Mouse (Mus musculus) hindbrain, embryonic 16.5 days (tissue): ENCODE data around the gene Cspg4. TPM values are rescaled to one million over a fixed set of nuclear protein-coding genes. Genes with fewer than 3 reads are reported as not detected.

Experiments
- ATAC-seq: fragments of 200-750 bp; cut with Nextera tagmentation; 2 replicates; pipeline ENCODE4 v1.8.0; 2017; ENCODE audit warnings: moderate TSS enrichment, moderate library complexity
- H3K27ac ChIP-seq: fragments of 300-500 bp; sonication (generic); 2 replicates; pipeline ENCODE4 v1.5.1; 2014; ENCODE audit warnings: low read depth, mild to moderate bottlenecking, control low read depth, low read length, moderate library complexity
- H3K27me3 ChIP-seq: fragments of 300-500 bp; sonication (generic); replicated peaks from 2 replicates; pipeline ENCODE4 v1.6.1; 2014; ENCODE audit warnings: low read length; ENCODE audit not compliant: control insufficient read depth, insufficient read depth
- H3K36me3 ChIP-seq: fragments of 300-500 bp; sonication (generic); 2 replicates; pipeline ENCODE4 v1.6.1; 2014; ENCODE audit warnings: mild to moderate bottlenecking, low read length, moderate library complexity, mixed read lengths; ENCODE audit not compliant: control insufficient read depth, insufficient read depth
- H3K4me1 ChIP-seq: fragments of 300-500 bp; sonication (generic); 2 replicates; pipeline ENCODE4 v1.6.1; 2014; ENCODE audit warnings: low read depth, low read length; ENCODE audit not compliant: control insufficient read depth, insufficient read depth
- H3K4me2 ChIP-seq: fragments of 300-500 bp; sonication (generic); 2 replicates; pipeline ENCODE4 v1.6.1; 2014; ENCODE audit warnings: mild to moderate bottlenecking, low read length, control low read depth, moderate library complexity
- H3K4me3 ChIP-seq: fragments of 300-500 bp; sonication (generic); 2 replicates; pipeline ENCODE4 v1.5.1; 2014; ENCODE audit warnings: mild to moderate bottlenecking, low read length, control low read depth, moderate library complexity
- H3K9ac ChIP-seq: fragments of 300-500 bp; sonication (generic); 2 replicates; pipeline ENCODE4 v1.6.1; 2014; ENCODE audit warnings: low read depth, mild to moderate bottlenecking, control low read depth, low read length, moderate library complexity
- H3K9me3 ChIP-seq: fragments of 300-500 bp; sonication (generic); 2 replicates; pipeline ENCODE4 v1.6.1; 2014; ENCODE audit warnings: mild to moderate bottlenecking, low read length, moderate library complexity; ENCODE audit not compliant: control insufficient read depth
- WGBS: fragments of 180-500 bp; shearing (Covaris S2); extraction: QIAGEN DNeasy Blood & Tissue Kit; methylation state at CpG from one replicate; pipeline ENCODE4 v1.1.7; 2014; 5-methylcytosine and 5-hydroxymethylcytosine counted together
- polyA plus RNA-seq: library from polyadenylated mRNA; unstranded; fragments of >200 nt; fragmentation: Nextera tagmentation; extraction: Ambion mirVana; gene quantifications from 2 replicates; pipeline ENCODE4 v1.2.1, GENCODE M21; 2015

The Cspg4 gene
- polyA plus RNA-seq, 1 experiment from 2014 or later: 10.8 TPM

DNA sequence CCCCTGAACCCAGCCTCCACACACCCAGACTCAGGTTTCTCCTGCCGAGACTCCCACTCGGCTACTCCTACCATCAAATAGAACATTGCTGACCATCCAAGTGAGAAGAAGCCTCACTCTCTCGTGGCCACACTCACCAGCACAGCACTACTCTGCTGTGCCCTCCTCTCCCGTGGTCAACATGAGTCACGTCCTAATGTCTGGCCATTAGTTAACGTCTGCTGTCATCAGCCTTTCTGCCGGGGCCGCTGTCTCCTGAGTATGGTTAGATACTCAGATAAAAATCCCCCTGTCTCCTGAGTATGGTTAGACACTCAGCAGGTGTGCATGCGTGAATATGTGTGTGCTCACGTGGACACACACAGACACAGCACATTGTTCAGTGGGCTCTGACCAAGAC lies 5.9 kb downstream of the Cspg4 start:
- 77% methylated on average over 10 of the region's 10 CpGs for WGBS
- Histone ChIP-seq H3K4me3 (no peak overlapping the region), H3K9ac (no peak overlapping the region), H3K4me1 (peaks cover 9% of the 10 kb centered on the region), H3K27me3 (peaks cover 4% of the 10 kb centered on the region; the same call in 1 of the 2 replicates), H3K27ac (no peak overlapping the region), H3K9me3 (no peaks in the 10 kb centered on the region), H3K36me3 (no peaks in the 10 kb centered on the region), H3K4me2 (no peak overlapping the region)
- ATAC-seq: no peak

GRCm38 (mm10) chr9:56871191-56871590 lies 6.4 kb downstream of the Cspg4 start:
- no peak for ATAC-seq
- H3K36me3 ChIP-seq: no peaks in the 10 kb centered on the region
- H3K4me2 ChIP-seq: no peak overlapping the region
- H3K9me3 ChIP-seq: no peaks in the 10 kb centered on the region
- WGBS: 40% methylated on average over 5 of the region's 5 CpGs
- no peak overlapping the region for H3K9ac ChIP-seq
- H3K4me3 ChIP-seq: no peak overlapping the region
- H3K4me1 ChIP-seq: peaks cover 9% of the 10 kb centered on the region
- H3K27me3 ChIP-seq: no peaks in the 10 kb centered on the region
- no peak overlapping the region for H3K27ac ChIP-seq

DNA sequence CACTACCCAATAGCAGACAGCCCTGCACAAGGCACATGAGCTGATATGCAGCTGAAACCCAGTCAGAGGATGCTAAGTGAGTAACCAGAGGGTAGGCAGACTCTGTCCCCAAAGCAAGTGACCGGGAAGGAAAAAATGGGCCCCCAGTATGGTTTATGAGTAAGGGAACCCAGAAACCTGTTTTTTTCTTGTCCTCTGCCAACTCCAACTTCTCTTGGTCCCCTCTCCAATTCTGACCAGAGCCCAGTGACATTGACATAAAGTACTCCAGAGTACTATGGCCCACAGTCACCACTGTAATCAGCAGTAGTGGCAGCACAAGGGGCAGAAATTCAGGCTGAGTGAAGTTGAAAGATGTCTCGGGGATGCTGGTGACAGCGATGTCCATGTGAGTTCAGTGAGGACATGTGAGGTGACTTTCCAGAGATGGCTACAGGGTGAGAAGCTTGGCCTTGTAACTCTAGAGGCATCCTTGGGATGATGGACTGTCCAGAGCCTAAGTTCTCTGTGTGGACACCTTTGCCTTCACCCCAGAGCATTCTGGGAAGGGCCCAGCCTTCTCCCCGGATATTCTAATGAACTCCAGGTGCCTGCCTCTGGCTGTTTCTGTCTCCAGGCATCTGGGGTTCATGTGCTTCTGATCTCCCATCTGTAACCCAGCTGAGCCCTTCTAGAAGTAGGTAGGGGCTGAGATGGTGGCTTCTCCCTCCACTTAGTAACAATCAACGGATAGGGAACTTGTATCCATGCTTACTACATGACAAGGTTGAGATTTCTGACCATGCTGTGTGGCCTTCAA lies 7.5 kb downstream of the Cspg4 start:
- no peak for ATAC-seq
- WGBS: 86% methylated on average over 5 of the region's 5 CpGs
- Histone ChIP-seq H3K4me2 (no peak overlapping the region), H3K36me3 (no peaks in the 10 kb centered on the region), H3K4me3 (no peak overlapping the region), H3K27me3 (no peaks in the 10 kb centered on the region), H3K4me1 (peaks cover 15% of the 10 kb centered on the region), H3K9me3 (no peaks in the 10 kb centered on the region), H3K27ac (no peak overlapping the region), H3K9ac (no peak overlapping the region)

DNA sequence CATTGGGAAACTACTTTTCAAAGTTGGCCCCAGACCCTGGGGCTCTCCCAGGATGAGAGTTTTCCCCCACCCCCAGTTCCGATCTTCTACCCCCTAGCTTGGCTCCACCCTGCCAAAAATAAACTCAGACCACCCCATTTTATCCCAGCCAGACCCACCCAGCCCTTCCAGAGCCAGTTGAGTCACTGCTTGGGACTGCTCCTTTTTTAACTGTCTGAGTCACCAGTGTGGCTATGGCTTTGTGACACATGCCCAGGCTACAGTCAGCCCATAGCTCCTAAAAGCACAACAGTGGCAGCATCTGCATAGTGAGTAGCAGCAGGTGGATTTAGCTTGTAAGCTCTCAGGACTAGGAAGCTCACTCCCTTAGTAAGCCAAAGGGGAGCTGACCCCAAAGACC lies 8.3 kb downstream of the Cspg4 start:
- ATAC-seq: no peak
- WGBS: 63% methylated on average over 1 of the region's 1 CpGs
- Histone ChIP-seq H3K9ac (no peak overlapping the region), H3K27ac (no peak overlapping the region), H3K36me3 (no peaks in the 10 kb centered on the region), H3K4me2 (no peak overlapping the region), H3K4me3 (no peak overlapping the region), H3K27me3 (no peaks in the 10 kb centered on the region), H3K4me1 (peaks cover 14% of the 10 kb centered on the region), H3K9me3 (no peaks in the 10 kb centered on the region)

DNA sequence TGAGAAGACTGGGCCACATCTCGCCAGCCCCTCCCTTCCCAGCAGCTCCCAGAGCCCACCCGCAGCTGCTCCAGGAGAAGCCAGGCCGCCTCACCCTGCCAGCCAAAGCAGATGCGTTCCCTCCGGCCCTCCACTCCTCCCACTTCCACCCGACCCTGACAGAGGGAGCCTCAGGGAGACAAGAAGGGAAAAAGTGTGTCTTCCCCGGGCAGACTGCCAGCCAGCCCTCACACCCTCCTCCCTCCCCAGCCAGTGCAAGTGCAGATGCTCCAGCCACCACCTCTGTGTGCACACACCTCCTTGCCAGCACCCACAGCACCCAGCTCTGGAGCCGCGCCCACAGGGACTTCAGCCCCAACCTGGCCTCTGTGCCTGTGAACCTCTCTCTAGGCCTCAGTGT lies 12.0 kb downstream of the Cspg4 start:
- Histone ChIP-seq H3K9me3 (no peaks in the 10 kb centered on the region), H3K4me1 (peaks cover 6% of the 10 kb centered on the region), H3K36me3 (no peaks in the 10 kb centered on the region), H3K4me3 (no peak overlapping the region), H3K4me2 (no peak overlapping the region), H3K27ac (no peak overlapping the region), H3K9ac (no peak overlapping the region), H3K27me3 (no peaks in the 10 kb centered on the region)
- peak; percentile 29; the same call in 1 of the 2 replicates for ATAC-seq
- WGBS: 36% methylated on average over 9 of the region's 9 CpGs

- ATAC-seq: no peak
- no peak overlapping the region for H3K4me2 ChIP-seq
- no peak overlapping the region for H3K27ac ChIP-seq
- peaks cover 6% of the 10 kb centered on the region for H3K4me1 ChIP-seq
- no peak overlapping the region for H3K4me3 ChIP-seq
- no peaks in the 10 kb centered on the region for H3K27me3 ChIP-seq
- no peaks in the 10 kb centered on the region for H3K9me3 ChIP-seq
- 85% methylated on average over 5 of the region's 5 CpGs for WGBS
- no peak overlapping the region for H3K9ac ChIP-seq
- H3K36me3 ChIP-seq: no peaks in the 10 kb centered on the region
Measured at GRCm38 (mm10) chr9:56877284-56877683, 12.5 kb downstream of the Cspg4 start.

GRCm38 (mm10) chr9:56880790-56881189 lies 16.0 kb downstream of the Cspg4 start:
- H3K27ac ChIP-seq: no peak overlapping the region
- H3K4me3 ChIP-seq: no peak overlapping the region
- no peaks in the 10 kb centered on the region for H3K9me3 ChIP-seq
- H3K4me1 ChIP-seq: peaks cover 6% of the 10 kb centered on the region
- no peaks in the 10 kb centered on the region for H3K36me3 ChIP-seq
- ATAC-seq: peak; percentile 65
- H3K27me3 ChIP-seq: no peaks in the 10 kb centered on the region
- 70% methylated on average over 9 of the region's 9 CpGs for WGBS
- no peak overlapping the region for H3K4me2 ChIP-seq
- no peak overlapping the region for H3K9ac ChIP-seq

DNA sequence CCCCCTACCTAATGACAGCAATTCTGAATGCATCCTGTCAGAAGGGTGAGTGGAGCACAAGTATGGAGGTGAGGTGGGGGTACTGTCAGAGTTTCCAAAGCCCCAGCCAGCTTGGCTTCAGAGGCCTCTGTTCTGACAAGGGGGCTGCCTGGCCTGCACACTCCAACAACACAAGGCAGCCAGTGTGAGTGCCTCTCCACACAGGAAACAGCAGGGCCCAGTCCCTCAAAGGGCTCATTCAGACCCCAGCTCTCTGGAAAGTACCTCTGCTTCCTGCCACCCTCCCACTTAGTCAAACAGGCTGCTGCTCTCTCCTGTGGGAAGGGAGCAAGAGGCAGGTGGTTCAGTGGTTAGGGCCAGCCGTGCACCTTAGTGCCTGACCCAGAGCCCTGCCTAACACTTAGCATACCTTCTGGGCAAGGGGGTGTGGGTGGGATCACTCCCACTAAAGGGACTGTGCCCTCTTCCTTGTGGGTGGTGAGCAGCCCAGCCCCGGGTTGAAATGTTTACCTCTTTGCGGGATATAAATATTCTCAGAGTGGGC lies 16.8 kb downstream of the Cspg4 start:
- no peak overlapping the region for H3K27ac ChIP-seq
- WGBS: 80% methylated on average over 3 of the region's 3 CpGs
- H3K4me3 ChIP-seq: no peak overlapping the region
- H3K4me1 ChIP-seq: peaks cover 3% of the 10 kb centered on the region
- ATAC-seq: peak; percentile 37
- no peak overlapping the region for H3K4me2 ChIP-seq
- no peaks in the 10 kb centered on the region for H3K9me3 ChIP-seq
- H3K27me3 ChIP-seq: no peaks in the 10 kb centered on the region
- H3K9ac ChIP-seq: no peak overlapping the region
- H3K36me3 ChIP-seq: no peaks in the 10 kb centered on the region

DNA sequence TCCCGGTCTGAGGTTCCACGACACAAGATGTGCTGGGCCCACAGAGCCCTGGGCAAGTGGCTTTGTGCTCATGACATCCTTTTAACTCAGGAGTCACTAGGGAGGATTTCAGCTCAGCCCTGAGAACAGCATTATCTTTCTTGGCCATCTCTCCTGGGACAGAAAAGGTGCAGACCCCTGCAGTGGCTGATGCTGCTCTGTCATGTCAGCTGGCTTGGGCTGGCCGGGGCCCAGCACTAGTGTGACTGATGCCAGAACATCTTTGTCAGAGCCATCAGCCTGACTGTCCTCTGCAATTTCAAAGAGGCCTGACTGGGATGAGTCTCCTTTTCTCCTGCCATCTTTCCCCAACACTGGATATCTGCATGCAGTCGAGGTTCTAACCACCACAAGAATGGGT lies 17.4 kb downstream of the Cspg4 start:
- Histone ChIP-seq H3K36me3 (no peaks in the 10 kb centered on the region), H3K4me3 (no peak overlapping the region), H3K27me3 (no peaks in the 10 kb centered on the region), H3K4me1 (no peaks in the 10 kb centered on the region; the same call in none of the 2 replicates), H3K9ac (no peak overlapping the region; the same call in 1 of the 2 replicates), H3K9me3 (no peaks in the 10 kb centered on the region), H3K27ac (peak overlapping the region; percentile 12; the same call in 1 of the 2 replicates), H3K4me2 (no peak overlapping the region)
- WGBS: 50% methylated on average over 4 of the region's 4 CpGs
- ATAC-seq: no peak
